Mouse (Mus musculus) ES-Bruce4 (cell line): Measurements from ENCODE around the gene Prkce.

ENCODE experiments used
- CTCF ChIP-seq: IDR thresholded peaks from one replicate; pipeline ENCODE4 v1.8.1; 2011; ENCODE audit warnings: low read depth, low read length
- POLR2A ChIP-seq: IDR thresholded peaks from one replicate; pipeline ENCODE4 v1.8.1; 2011; ENCODE audit warnings: low read length; ENCODE audit not compliant: insufficient read depth

GRCm38 (mm10) chr17:86367676-86368075 lies 200.1 kb downstream of the Prkce start:
- no peak for TF ChIP-seq POLR2A
- TF ChIP-seq CTCF: no peak
